Mouse (Mus musculus): ENCODE measurements around the gene 1700025G04Rik.
A peak's percentile ranks its signal among the peaks of the same experiment; 100 is the strongest.

1700025G04Rik gene

GRCm38 (mm10) chr1:152033731-152034130 is 56.2 kb downstream of the 1700025G04Rik start:
- no peak for DNase-seq (ENCODE audit: low read depth, low spot score)

- no peak for DNase-seq (ENCODE audit: low read depth, low spot score)
Observed at GRCm38 (mm10) chr1:152032144-152032543, 57.8 kb downstream of the 1700025G04Rik start.

- no peak for DNase-seq (ENCODE audit: low read depth, low spot score)
Observed at GRCm38 (mm10) chr1:152030546-152030945, 59.4 kb downstream of the 1700025G04Rik start.

- no peak for DNase-seq (ENCODE audit: low read depth, low spot score)
Observed at GRCm38 (mm10) chr1:152028718-152029117, 61.2 kb downstream of the 1700025G04Rik start.

GRCm38 (mm10) chr1:152026762-152027161 is 63.2 kb downstream of the 1700025G04Rik start:
- DNase-seq (ENCODE audit: low read depth, low spot score), result no peak

- no peak for DNase-seq (ENCODE audit: low read depth, low spot score)
Observed at GRCm38 (mm10) chr1:152025308-152025707, 64.6 kb downstream of the 1700025G04Rik start.

GRCm38 (mm10) chr1:152024019-152024787 is 65.7 kb downstream of the 1700025G04Rik start:
- DNase-seq (ENCODE audit: low read depth, low spot score), result no peak

- DNase-seq (ENCODE audit: low read depth, low spot score), result no peak
Observed at GRCm38 (mm10) chr1:152020812-152021211, 69.1 kb downstream of the 1700025G04Rik start.

GRCm38 (mm10) chr1:152020070-152020469 is 69.9 kb downstream of the 1700025G04Rik start:
- DNase-seq (ENCODE audit: low read depth, low spot score), result no peak

- peak; percentile 69 for DNase-seq (ENCODE audit: low read depth, low spot score)
Observed at GRCm38 (mm10) chr1:152019196-152019595, 70.7 kb downstream of the 1700025G04Rik start.

- DNase-seq (ENCODE audit: low read depth, low spot score), result no peak
Observed at GRCm38 (mm10) chr1:152018322-152018721, 71.6 kb downstream of the 1700025G04Rik start.

- DNase-seq (ENCODE audit: low read depth, low spot score), result no peak
Observed at GRCm38 (mm10) chr1:152016663-152017062, 73.3 kb downstream of the 1700025G04Rik start.

GRCm38 (mm10) chr1:152015555-152016125 is 74.3 kb downstream of the 1700025G04Rik start:
- no peak for DNase-seq (ENCODE audit: low read depth, low spot score)

- DNase-seq (ENCODE audit: low read depth, low spot score), result no peak
Observed at GRCm38 (mm10) chr1:152011741-152012140, 78.2 kb downstream of the 1700025G04Rik start.

- no peak for DNase-seq (ENCODE audit: low read depth, low spot score)
Observed at GRCm38 (mm10) chr1:152010251-152010980, 79.5 kb downstream of the 1700025G04Rik start.

GRCm38 (mm10) chr1:152008473-152008991 is 81.4 kb downstream of the 1700025G04Rik start:
- no peak for DNase-seq (ENCODE audit: low read depth, low spot score)

- DNase-seq (ENCODE audit: low read depth, low spot score), result no peak
Observed at GRCm38 (mm10) chr1:152006529-152006928, 83.4 kb downstream of the 1700025G04Rik start.

- no peak for DNase-seq (ENCODE audit: low read depth, low spot score)
Observed at GRCm38 (mm10) chr1:152004509-152004908, 85.4 kb downstream of the 1700025G04Rik start.

GRCm38 (mm10) chr1:152000461-152000860 is 89.5 kb downstream of the 1700025G04Rik start:
- no peak for DNase-seq (ENCODE audit: low read depth, low spot score)

GRCm38 (mm10) chr1:151999424-151999842 is 90.5 kb downstream of the 1700025G04Rik start:
- DNase-seq (ENCODE audit: low read depth, low spot score), result no peak

- no peak for DNase-seq (ENCODE audit: low read depth, low spot score)
Observed at GRCm38 (mm10) chr1:151998721-151999206, 91.2 kb downstream of the 1700025G04Rik start.

- no peak for DNase-seq (ENCODE audit: low read depth, low spot score)
Observed at GRCm38 (mm10) chr1:151997591-151997990, 92.3 kb downstream of the 1700025G04Rik start.

Measured in mesoderm, embryonic 11.5 days (tissue).